Mouse (Mus musculus) heart, embryonic 11.5 days (tissue): ENCODE measurements around the gene Sema4c. TPM values are rescaled to one million over a fixed set of nuclear protein-coding genes. Genes with fewer than 3 reads are reported as not detected.
A peak's percentile ranks its signal among the peaks of the same experiment; 100 is the strongest.

Source experiments
- ATAC-seq: fragments of 200-750 bp; cut with Nextera tagmentation; replicated peaks from 2 replicates; pipeline ENCODE4 v1.8.0; 2017; ENCODE audit warnings: moderate library complexity; ENCODE audit not compliant: insufficient number of reproducible peaks, low FRiP score, low TSS enrichment
- H3K27ac ChIP-seq: fragments of 300-500 bp; sonication (generic); 2 replicates; pipeline ENCODE4 v1.5.1; 2014; ENCODE audit warnings: mild to moderate bottlenecking, low read depth, low read length
- H3K27me3 ChIP-seq: fragments of 300-500 bp; sonication (generic); 2 replicates; pipeline ENCODE4 v1.6.1; 2014; ENCODE audit warnings: mild to moderate bottlenecking, low read length, mixed read lengths; ENCODE audit not compliant: control insufficient read depth, insufficient read depth
- H3K36me3 ChIP-seq: fragments of 300-500 bp; sonication (generic); 2 replicates; pipeline ENCODE4 v1.6.1; 2014; ENCODE audit warnings: mild to moderate bottlenecking, low read length, moderate library complexity, mixed read lengths; ENCODE audit not compliant: control insufficient read depth, insufficient read depth
- H3K4me1 ChIP-seq: fragments of 300-500 bp; sonication (generic); 2 replicates; pipeline ENCODE4 v1.6.1; 2014; ENCODE audit warnings: low read length; ENCODE audit not compliant: control insufficient read depth, insufficient read depth
- H3K4me2 ChIP-seq: fragments of 300-500 bp; sonication (generic); 2 replicates; pipeline ENCODE4 v1.6.1; 2014; ENCODE audit warnings: mild to moderate bottlenecking, moderate library complexity
- H3K4me3 ChIP-seq: fragments of 300-500 bp; sonication (generic); 2 replicates; pipeline ENCODE4 v1.5.1; 2014; ENCODE audit warnings: low read depth, low read length
- H3K9ac ChIP-seq: fragments of 300-500 bp; sonication (generic); 2 replicates; pipeline ENCODE4 v1.6.1; 2014; ENCODE audit warnings: mild to moderate bottlenecking, low read depth, low read length, moderate library complexity
- H3K9me3 ChIP-seq: fragments of 300-500 bp; sonication (generic); replicated peaks from 2 replicates; pipeline ENCODE4 v1.6.1; 2016; ENCODE audit warnings: low read length; ENCODE audit not compliant: control insufficient read depth
- WGBS: fragments of 180-500 bp; shearing (Covaris S2); extraction: QIAGEN DNeasy Blood & Tissue Kit; methylation state at CpG from one replicate; pipeline ENCODE4 v1.1.7; 2014; ENCODE audit not compliant: insufficient replicate concordance; 5-methylcytosine and 5-hydroxymethylcytosine counted together
- polyA plus RNA-seq: library from polyadenylated mRNA; unstranded; fragments of >200 nt; fragmentation: Nextera tagmentation; extraction: Ambion mirVana; gene quantifications from 2 replicates; pipeline ENCODE4 v1.2.1, GENCODE M21; 2014

Gene Sema4c
- polyA plus RNA-seq, 1 experiment from 2014 or later, result 2.1 TPM

GRCm38 (mm10) chr1:36547981-36548598 is 10.1 kb downstream of the Sema4c start:
- Histone ChIP-seq H3K36me3 (peaks cover 41% of the 10 kb centered on the region), H3K9ac (0 out of 2 replicates have a peak overlapping the region, but pooled peaks have one; percentile 0), H3K27ac (0 out of 2 replicates have a peak overlapping the region, but pooled peaks have one; percentile 35), H3K9me3 (no peaks in the 10 kb centered on the region), H3K4me1 (peaks cover 21% of the 10 kb centered on the region), H3K27me3 (no peaks in the 10 kb centered on the region), H3K4me2 (no peak overlapping the region; the same call in 1 of the 2 replicates), H3K4me3 (no peak overlapping the region)
- ATAC-seq, result no peak
- WGBS, result 36% methylated on average over 9 of the region's 9 CpGs

- H3K4me1 ChIP-seq, result peaks cover 25% of the 10 kb centered on the region
- peaks cover 31% of the 10 kb centered on the region for H3K36me3 ChIP-seq
- H3K4me3 ChIP-seq, result peak within 1 kb of the TSS; percentile 66
- 0 out of 2 replicates have a peak within 1 kb of the TSS, but pooled peaks have one; percentile 35 for H3K27ac ChIP-seq
- WGBS, result under 1% methylated on average over 43 of the region's 43 CpGs
- H3K27me3 ChIP-seq, result no peaks in the 10 kb centered on the region
- peak within 1 kb of the TSS; percentile 67 for H3K4me2 ChIP-seq
- no peaks in the 10 kb centered on the region for H3K9me3 ChIP-seq
- peak within 1 kb of the TSS; percentile 77 for H3K9ac ChIP-seq
- ATAC-seq, result peak; percentile 97
Observed at GRCm38 (mm10) chr1:36546888-36547471, 11.2 kb downstream of the Sema4c start, which contains the start of gene Ankrd39. Gene Ankrd39, minus strand, starts transcription at chr1:36547445.

DNA sequence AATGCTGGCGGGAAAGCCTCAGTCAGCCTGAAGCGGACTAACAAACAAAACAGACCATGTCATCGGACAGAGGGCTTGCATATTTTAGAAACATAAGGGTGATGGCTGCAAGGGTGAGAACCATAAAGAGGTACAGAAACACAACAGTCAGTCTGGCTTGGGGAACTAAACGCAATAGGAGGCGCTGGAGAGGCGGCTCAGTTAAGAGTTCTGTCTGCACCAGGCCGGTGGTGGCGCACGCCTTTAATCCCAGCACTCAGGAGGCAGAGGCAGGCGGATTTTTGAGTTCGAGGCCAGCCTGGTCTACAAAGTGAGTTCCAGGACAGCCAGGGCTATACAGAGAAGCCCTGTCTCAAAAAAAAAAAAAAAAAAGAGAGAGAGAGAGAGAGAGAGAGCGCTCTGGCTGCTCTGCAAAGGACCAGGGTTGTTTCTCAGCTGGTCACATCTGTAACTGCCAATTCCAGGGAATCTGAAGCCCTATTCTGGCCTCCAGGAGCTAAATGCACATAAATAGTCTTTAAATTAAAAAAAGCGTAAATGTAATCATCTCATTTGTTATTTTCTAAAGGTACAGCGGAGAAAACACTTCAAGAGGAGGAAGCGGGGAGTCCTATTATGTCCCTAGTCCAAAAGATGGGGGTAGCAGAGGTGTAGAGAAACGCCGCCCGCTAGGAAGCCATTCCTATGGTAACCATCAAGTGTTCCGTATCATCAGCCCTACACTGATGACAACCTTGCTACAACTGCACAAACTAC is 12.1 kb downstream of the Sema4c start:
- WGBS, result 62% methylated on average over 19 of the region's 19 CpGs
- no peak overlapping the region for H3K27ac ChIP-seq

DNA sequence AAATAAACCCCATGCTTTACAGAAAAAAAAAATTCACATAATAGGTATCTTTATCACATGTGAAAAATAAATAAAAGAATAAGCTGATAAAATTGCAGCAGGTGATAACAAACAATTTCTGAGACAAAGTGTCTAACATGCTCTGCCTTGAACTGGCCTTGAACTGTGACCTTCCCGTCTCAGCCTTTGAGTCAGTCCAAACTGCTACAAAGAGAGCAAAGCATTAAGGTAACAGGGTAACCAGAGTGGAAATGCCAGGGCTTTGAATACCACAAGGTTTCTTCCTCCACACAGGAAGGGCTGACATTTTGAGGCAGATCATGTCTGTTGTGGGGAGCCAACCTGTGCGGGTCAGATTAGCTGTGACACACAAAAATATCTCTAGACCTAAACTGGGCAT is 12.8 kb downstream of the Sema4c start:
- H3K27ac ChIP-seq, result no peak overlapping the region
- no peaks in the 10 kb centered on the region for H3K9me3 ChIP-seq
- no peak overlapping the region for H3K9ac ChIP-seq
- no peak overlapping the region for H3K4me2 ChIP-seq
- no peak for ATAC-seq
- H3K27me3 ChIP-seq, result no peaks in the 10 kb centered on the region
- 61% methylated on average over 2 of the region's 2 CpGs for WGBS
- H3K4me1 ChIP-seq, result peaks cover 25% of the 10 kb centered on the region
- peaks cover 27% of the 10 kb centered on the region for H3K36me3 ChIP-seq
- no peak overlapping the region for H3K4me3 ChIP-seq

More for the DNA sequence above, 12.1 kb downstream of the Sema4c start:
- no peak for ATAC-seq
- no peaks in the 10 kb centered on the region for H3K27me3 ChIP-seq
- peak overlapping the region; percentile 66 for H3K4me3 ChIP-seq
- H3K4me1 ChIP-seq, result peaks cover 25% of the 10 kb centered on the region
- H3K9me3 ChIP-seq, result no peaks in the 10 kb centered on the region
- H3K4me2 ChIP-seq, result peak overlapping the region; percentile 67
- H3K36me3 ChIP-seq, result peaks cover 29% of the 10 kb centered on the region
- peak overlapping the region; percentile 77 for H3K9ac ChIP-seq

DNA sequence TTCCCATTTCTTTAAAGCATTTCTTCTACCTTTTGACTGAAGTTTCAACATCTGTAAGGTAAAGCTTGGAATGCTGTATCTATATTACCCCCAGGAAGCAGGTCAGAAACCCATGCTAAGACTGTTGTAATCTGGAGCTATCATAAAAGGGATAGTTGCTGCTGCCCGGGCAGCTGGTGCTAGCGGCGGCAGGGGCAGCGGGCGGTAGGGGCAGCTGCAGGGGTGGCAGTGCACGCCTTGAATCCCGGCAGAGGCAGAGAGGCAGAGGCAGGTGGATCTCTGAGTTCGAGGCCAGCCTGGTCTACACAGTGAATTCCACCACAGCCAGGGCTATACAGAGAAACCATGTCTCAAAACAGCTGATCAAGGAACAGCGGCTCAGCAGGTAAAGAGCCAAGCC is 15.2 kb downstream of the Sema4c start:
- peaks cover 12% of the 10 kb centered on the region for H3K36me3 ChIP-seq
- WGBS, result 84% methylated on average over 9 of the region's 9 CpGs
- ATAC-seq, result no peak
- H3K4me1 ChIP-seq, result peaks cover 22% of the 10 kb centered on the region
- H3K27me3 ChIP-seq, result no peaks in the 10 kb centered on the region
- no peaks in the 10 kb centered on the region for H3K9me3 ChIP-seq
- H3K4me3 ChIP-seq, result no peak overlapping the region
- H3K4me2 ChIP-seq, result no peak overlapping the region
- no peak overlapping the region for H3K27ac ChIP-seq
- no peak overlapping the region for H3K9ac ChIP-seq

- H3K27ac ChIP-seq, result no peak overlapping the region
- ATAC-seq, result no peak
- no peak overlapping the region for H3K9ac ChIP-seq
- no peaks in the 10 kb centered on the region for H3K9me3 ChIP-seq
- H3K36me3 ChIP-seq, result peaks cover 12% of the 10 kb centered on the region
- H3K4me1 ChIP-seq, result peaks cover 18% of the 10 kb centered on the region
- H3K27me3 ChIP-seq, result no peaks in the 10 kb centered on the region
- H3K4me3 ChIP-seq, result no peak overlapping the region
- H3K4me2 ChIP-seq, result no peak overlapping the region
- 88% methylated on average over 16 of the region's 16 CpGs for WGBS
Observed at GRCm38 (mm10) chr1:36541844-36542243, 16.3 kb downstream of the Sema4c start.

GRCm38 (mm10) chr1:36540807-36541206 is 17.3 kb downstream of the Sema4c start:
- Histone ChIP-seq H3K36me3 (peaks cover 12% of the 10 kb centered on the region), H3K9ac (no peak overlapping the region), H3K27me3 (no peaks in the 10 kb centered on the region)

DNA sequence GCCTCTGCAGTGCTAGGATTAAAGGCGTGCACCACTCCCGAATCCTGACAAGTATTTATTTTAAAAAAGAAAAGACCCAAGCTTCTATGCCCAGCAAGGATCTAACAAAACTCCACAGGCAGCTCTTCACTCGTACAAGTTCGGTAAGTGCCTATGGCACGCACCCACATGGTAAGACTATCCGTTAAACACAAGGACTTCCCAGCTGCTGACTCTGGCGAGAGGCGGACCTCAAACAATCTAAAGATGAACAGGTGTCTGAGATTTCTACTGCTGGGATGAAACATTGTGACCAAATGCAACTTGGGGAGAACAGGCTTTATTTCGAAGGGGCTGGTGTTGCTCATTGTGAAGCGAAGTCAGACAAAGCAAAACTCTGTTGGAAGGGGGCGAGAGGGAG is 18.0 kb downstream of the Sema4c start:
- Histone ChIP-seq H3K27me3 (no peaks in the 10 kb centered on the region), H3K4me1 (peaks cover 25% of the 10 kb centered on the region), H3K4me2 (no peak overlapping the region), H3K9ac (no peak overlapping the region), H3K9me3 (no peaks in the 10 kb centered on the region), H3K27ac (no peak overlapping the region), H3K36me3 (peaks cover 12% of the 10 kb centered on the region), H3K4me3 (no peak overlapping the region)
- 91% methylated on average over 11 of the region's 11 CpGs for WGBS
- ATAC-seq, result no peak

More at GRCm38 (mm10) chr1:36540807-36541206, 17.3 kb downstream of the Sema4c start:
- Histone ChIP-seq H3K27ac (no peak overlapping the region), H3K4me3 (no peak overlapping the region), H3K4me2 (no peak overlapping the region), H3K9me3 (no peaks in the 10 kb centered on the region), H3K4me1 (peaks cover 20% of the 10 kb centered on the region)
- 90% methylated on average over 12 of the region's 12 CpGs for WGBS
- no peak for ATAC-seq
